Mouse (Mus musculus): Measurements from ENCODE around the gene Dpp8. TPM values are rescaled to one million over a fixed set of nuclear protein-coding genes. Genes with fewer than 3 reads are reported as not detected.

Dpp8 gene
- total and polyA plus RNA-seq, 3 experiments = 36.0 to 53.2 (median 39.9) TPM

- no peak for TF ChIP-seq IRF4 (IDR thresholded peaks at IDR 0.05; ENCODE audit: low read depth, low read length)
- TF ChIP-seq ZKSCAN1 (IDR thresholded peaks at IDR 0.05; ENCODE audit: borderline replicate concordance, low read depth, low read length) = no peak
- no peak for TF ChIP-seq E2F4 (IDR thresholded peaks at IDR 0.05; ENCODE audit: insufficient replicate concordance, low read depth, low read length)
- no peak for TF ChIP-seq CHD1 (IDR thresholded peaks at IDR 0.05; ENCODE audit: low read depth, low read length)
- TF ChIP-seq EP300 (IDR thresholded peaks at IDR 0.05; ENCODE audit: low read length) = no peak
- no peak for TF ChIP-seq JUND (conservative IDR thresholded peaks at IDR 0.05; ENCODE audit: low read depth, low read length)
- TF ChIP-seq NELFE (IDR thresholded peaks at IDR 0.05; ENCODE audit: low read depth, low read length) = no peak
- TF ChIP-seq RCOR1 (conservative IDR thresholded peaks at IDR 0.05; ENCODE audit: low read depth, low read length) = no peak
- no peak for TF ChIP-seq ZC3H11A (IDR thresholded peaks at IDR 0.05; ENCODE audit: low read depth, low read length)
- no peak for TF ChIP-seq USF2 (conservative IDR thresholded peaks at IDR 0.05; ENCODE audit: low read depth, low read length)
- no peak for TF ChIP-seq MXI1 (IDR thresholded peaks at IDR 0.05; ENCODE audit: low read depth, low read length)
- TF ChIP-seq JUN (IDR thresholded peaks at IDR 0.05; ENCODE audit: insufficient read depth, low read depth, low read length) = no peak
- no peak for TF ChIP-seq TCF12 (IDR thresholded peaks at IDR 0.05; ENCODE audit: low read depth, low read length)
- no peak for TF ChIP-seq MEF2A (IDR thresholded peaks at IDR 0.05; ENCODE audit: borderline replicate concordance, low read depth, low read length)
- TF ChIP-seq MAX (IDR thresholded peaks at IDR 0.05; ENCODE audit: low read length) = no peak
- no peaks in the 10 kb centered on the region for H3K27me3 ChIP-seq (replicated peaks)
- H3K9ac ChIP-seq (ENCODE audit: insufficient read depth, low read depth) = no peak overlapping the region
- no peak overlapping the region for H3K4me3 ChIP-seq (replicated peaks in 1 of 3; ENCODE audit: low read depth in 2 of 3, low read length in 2 of 3, poor library complexity in 1 of 3)
- H3K27ac ChIP-seq (ENCODE audit: insufficient read depth, low read depth) = no peak overlapping the region
- H3K36me3 ChIP-seq (replicated peaks in 1 of 2; ENCODE audit: control insufficient read depth in 1 of 2, insufficient read depth in 1 of 2, low read length in 1 of 2) = peaks cover 67 to 88% of the 10 kb centered on the region in 2 experiments
- H3K4me2 ChIP-seq (ENCODE audit: insufficient read depth, low read depth, poor library complexity, severe bottlenecking) = no peak overlapping the region
- H3K4me1 ChIP-seq (ENCODE audit: control insufficient read depth in 1 of 2, insufficient read depth in 2 of 2) = no peaks in the 10 kb centered on the region
- H3K9me3 ChIP-seq (replicated peaks; ENCODE audit: low read length) = no peaks in the 10 kb centered on the region
- dilution Hi-C loops (cut with MboI; ENCODE audit: extremely low pct_ligation_motif_present, extremely low pct_unique_long_range_greater_than_20kb, low sequenced_read_pairs) = no loop called here
- in situ Hi-C loops (cut with MboI; ENCODE audit: low pct_ligation_motif_present, low pct_unique_long_range_greater_than_20kb, low sequenced_read_pairs) = no loop called here
- DNase-seq (ENCODE audit: extremely low read depth) = no peak
- no peaks in the 10 kb centered on the region; the same call in 1 of the 2 replicates for H3K79me2 ChIP-seq (replicated peaks; ENCODE audit: control insufficient read depth, extremely low read depth, insufficient read depth, poor library complexity, severe bottlenecking)
These were observed 14.8 kb downstream of the Dpp8 start for GRCm38 (mm10) chr9:65046993-65047392.

DNA sequence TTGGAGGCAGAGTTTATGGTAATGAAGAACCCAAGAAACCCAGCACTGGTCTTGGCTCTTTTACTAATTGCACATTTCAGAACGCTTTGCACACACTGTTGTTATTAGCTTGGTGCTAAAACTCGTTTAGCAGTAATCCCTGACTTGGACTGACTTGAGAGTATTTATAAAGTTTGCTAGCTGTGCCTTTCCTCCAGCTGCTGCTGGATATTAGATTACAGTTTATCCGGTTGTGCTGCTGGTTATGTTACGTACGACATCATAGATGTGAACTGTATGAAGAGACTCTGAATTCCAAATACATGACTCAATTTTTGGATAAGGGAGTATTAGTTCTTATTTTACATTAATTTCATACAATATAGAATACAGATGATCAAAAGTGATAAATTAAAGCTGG lies 17.2 kb downstream of the Dpp8 start:
- dilution Hi-C loops (cut with MboI; ENCODE audit: extremely low pct_ligation_motif_present, extremely low pct_unique_long_range_greater_than_20kb, low sequenced_read_pairs) = no loop called here
- H3K4me2 ChIP-seq (ENCODE audit: insufficient read depth, low read depth, poor library complexity, severe bottlenecking) = no peak overlapping the region
- TF ChIP-seq MAFK (IDR thresholded peaks at IDR 0.05; ENCODE audit: insufficient replicate concordance, low read length) (no peak), KAT2A (IDR thresholded peaks at IDR 0.05; ENCODE audit: insufficient replicate concordance, low read length) (no peak), CHD2 (IDR thresholded peaks at IDR 0.05; ENCODE audit: low read length) (no peak), POLR2AphosphoS2 (IDR thresholded peaks at IDR 0.05; ENCODE audit: low read depth, low read length) (no peak), MAZ (IDR thresholded peaks at IDR 0.05; ENCODE audit: low read depth, low read length) (no peak), ELF1 (IDR thresholded peaks at IDR 0.05; ENCODE audit: low read depth, low read length) (no peak), ZMIZ1 (IDR thresholded peaks at IDR 0.05; ENCODE audit: low read depth, low read length) (no peak), NRF1 (IDR thresholded peaks at IDR 0.05; ENCODE audit: low read depth, low read length) (no peak), TCF12 (IDR thresholded peaks at IDR 0.05; ENCODE audit: low read depth, low read length) (no peak), NELFE (IDR thresholded peaks at IDR 0.05; ENCODE audit: low read depth, low read length) (no peak), GABPA (IDR thresholded peaks at IDR 0.05; ENCODE audit: insufficient replicate concordance, low read depth, low read length) (no peak), ZNF384 (IDR thresholded peaks at IDR 0.05; ENCODE audit: low read depth, low read length) (no peak), USF1 (IDR thresholded peaks at IDR 0.05; ENCODE audit: low read depth, low read length) (no peak), USF2 (conservative IDR thresholded peaks at IDR 0.05; ENCODE audit: low read depth, low read length) (no peak), EP300 (IDR thresholded peaks at IDR 0.05; ENCODE audit: low read length) (no peak), MYC (IDR thresholded peaks at IDR 0.05; ENCODE audit: low read depth, low read length) (no peak)
- H3K27ac ChIP-seq (ENCODE audit: insufficient read depth, low read depth) = no peak overlapping the region
- no peaks in the 10 kb centered on the region for H3K9me3 ChIP-seq (replicated peaks; ENCODE audit: low read length)
- in situ Hi-C loops (cut with MboI; ENCODE audit: low pct_ligation_motif_present, low pct_unique_long_range_greater_than_20kb, low sequenced_read_pairs) = no loop called here
- H3K4me1 ChIP-seq (ENCODE audit: control insufficient read depth in 1 of 2, insufficient read depth in 2 of 2) = no peaks in the 10 kb centered on the region
- no peak overlapping the region for H3K9ac ChIP-seq (ENCODE audit: insufficient read depth, low read depth)
- H3K36me3 ChIP-seq (replicated peaks in 1 of 2; ENCODE audit: control insufficient read depth in 1 of 2, insufficient read depth in 1 of 2, low read length in 1 of 2) = peaks cover 66 to 89% of the 10 kb centered on the region in 2 experiments
- H3K27me3 ChIP-seq (replicated peaks) = no peaks in the 10 kb centered on the region
- no peak overlapping the region for H3K4me3 ChIP-seq (replicated peaks in 1 of 3; ENCODE audit: low read depth in 2 of 3, low read length in 2 of 3, poor library complexity in 1 of 3)
- no peak for DNase-seq (ENCODE audit: extremely low read depth)
- H3K79me2 ChIP-seq (replicated peaks; ENCODE audit: control insufficient read depth, extremely low read depth, insufficient read depth, poor library complexity, severe bottlenecking) = no peaks in the 10 kb centered on the region; the same call in 1 of the 2 replicates
